Comparison of ENCODE assay signal across 9 mouse cellular contexts in genomic region chr8:84970913-84971312, GRCm38 (mm10). TPM values are rescaled to one million over a fixed set of nuclear protein-coding genes. Genes with fewer than 3 reads are reported as not detected.
DNase-seq lines count a peak whose midpoint lies in the region; ATAC-seq lines count a peak whose summit lies in the region.
"Had no signal": no experiment of that assay in that cellular context is flagged by ENCODE, and none has a peak within 500 bp of the region (broad histone marks: within the 10 kb centered on the region; RNA-seq: fewer than 3 reads in every experiment).

No protein-coding gene starts in this region.

- intact Hi-C loops in heart, postnatal 14 days (cut with DNase I): no loop called here
- intact Hi-C loops in left cerebral cortex, postnatal 25 days (cut with DNase I): no loop called here
- intact Hi-C loops in gastrocnemius, postnatal 14 days (cut with DNase I; ENCODE audit: low total_unique reads): no loop called here

- H3K36me3 ChIP-seq in heart, embryonic 12.5 days: peaks cover 45% of the 10 kb centered on the region
- H3K36me3 ChIP-seq in hindbrain, embryonic 15.5 days: peaks cover 34% of the 10 kb centered on the region
- peaks cover 22% of the 10 kb centered on the region for H3K36me3 ChIP-seq in midbrain, embryonic 15.5 days (replicated peaks)

- peak overlapping the region; percentile 93 for H3K9ac ChIP-seq in heart, embryonic 12.5 days
- H3K9ac ChIP-seq in hindbrain, embryonic 15.5 days: peak overlapping the region; percentile 82
- H3K9ac ChIP-seq in midbrain, embryonic 15.5 days: peak overlapping the region; percentile 84

- no peaks in the 10 kb centered on the region for H3K27me3 ChIP-seq in heart, embryonic 12.5 days (replicated peaks)
- no peaks in the 10 kb centered on the region for H3K27me3 ChIP-seq in hindbrain, embryonic 15.5 days
- no peaks in the 10 kb centered on the region for H3K27me3 ChIP-seq in midbrain, embryonic 15.5 days (replicated peaks)

- DNase-seq in heart, postnatal 14 days: no peak
- no peak for DNase-seq in left cerebral cortex, postnatal 25 days (ENCODE audit: low spot score in 2 of 2)
- no peak for DNase-seq in lung, postnatal 25 days (ENCODE audit: low spot score)
- no peak for DNase-seq in gastrocnemius, postnatal 14 days

- H3K4me1 ChIP-seq in heart, embryonic 12.5 days (replicated peaks): peaks cover 44% of the 10 kb centered on the region
- peaks cover 8% of the 10 kb centered on the region; the same call in 1 of the 2 replicates for H3K4me1 ChIP-seq in brown adipose tissue, adult 24 weeks (ENCODE audit: control insufficient read depth, insufficient read depth, insufficient read length, low read length)
- H3K4me1 ChIP-seq in hindbrain, embryonic 15.5 days (replicated peaks): peaks cover 52% of the 10 kb centered on the region
- peaks cover 54% of the 10 kb centered on the region for H3K4me1 ChIP-seq in midbrain, embryonic 15.5 days

- WGBS in heart, embryonic 12.5 days: 30% methylated on average over 5 of the region's 5 CpGs
- 66% methylated on average over 5 of the region's 5 CpGs for WGBS in hindbrain, embryonic 15.5 days
- WGBS in midbrain, embryonic 15.5 days: 53% methylated on average over 5 of the region's 5 CpGs

- peak; percentile 77 for ATAC-seq in heart, embryonic 12.5 days (ENCODE audit: insufficient number of reproducible peaks, low FRiP score)
- ATAC-seq in hindbrain, embryonic 15.5 days (ENCODE audit: low FRiP score, low read depth): no peak
- ATAC-seq in midbrain, embryonic 15.5 days (replicated peaks): no peak

- H3K27ac ChIP-seq in heart, embryonic 12.5 days (ENCODE audit: poor library complexity, severe bottlenecking): peak overlapping the region; percentile 84
- H3K27ac ChIP-seq in brown adipose tissue, adult 24 weeks (replicated peaks; ENCODE audit: low read depth, low read length): no peak overlapping the region
- no peak overlapping the region for H3K27ac ChIP-seq in hindbrain, embryonic 15.5 days (replicated peaks)
- peak overlapping the region; percentile 78 for H3K27ac ChIP-seq in midbrain, embryonic 15.5 days

- no peaks in the 10 kb centered on the region for H3K9me3 ChIP-seq in heart, embryonic 12.5 days (replicated peaks)
- H3K9me3 ChIP-seq in hindbrain, embryonic 15.5 days: no peaks in the 10 kb centered on the region
- no peaks in the 10 kb centered on the region for H3K9me3 ChIP-seq in midbrain, embryonic 15.5 days

- H3K4me3 ChIP-seq in heart, embryonic 12.5 days: peak overlapping the region; percentile 85
- H3K4me3 ChIP-seq in brown adipose tissue, adult 24 weeks (ENCODE audit: insufficient read depth, low read depth, low read length): peak overlapping the region; percentile 87
- peak overlapping the region; percentile 69 for H3K4me3 ChIP-seq in hindbrain, embryonic 15.5 days
- H3K4me3 ChIP-seq in midbrain, embryonic 15.5 days: peak overlapping the region; percentile 71

- peak overlapping the region; percentile 96 for H3K4me2 ChIP-seq in heart, embryonic 12.5 days
- H3K4me2 ChIP-seq in hindbrain, embryonic 15.5 days: peak overlapping the region; percentile 72
- H3K4me2 ChIP-seq in midbrain, embryonic 15.5 days: peak overlapping the region; percentile 94

RNA-seq across cellular contexts. Expression of gene Rnaseh2a, which starts 1.3 kb away (rescaled TPM):
- polyA plus RNA-seq in heart, embryonic 12.5 days (2016; fragmentation: Nextera tagmentation; extraction: Ambion mirVana): 77.1 and 79.0 TPM in 2 replicates
- 10 to 100 TPM; 39.7 to 50.7 TPM for total RNA-seq in heart, postnatal 14 days (2021)
- polyA plus RNA-seq in brown adipose tissue, adult 24 weeks (2012; ENCODE audit: insufficient read depth, insufficient read length, missing spikeins): 26.6 and 28.5 TPM in 2 replicates
- 54.2 and 59.8 TPM in 2 replicates for polyA plus RNA-seq in hindbrain, embryonic 15.5 days (2015; fragmentation: Nextera tagmentation; extraction: Ambion mirVana)
- 54.2 and 54.7 TPM in 2 replicates for polyA plus RNA-seq in midbrain, embryonic 15.5 days (2015; fragmentation: Nextera tagmentation; extraction: Ambion mirVana)
- total RNA-seq in left cerebral cortex, postnatal 25 days (2021): 10 to 100 TPM; 40.7 to 42.2 TPM
- total RNA-seq in gastrocnemius, postnatal 14 days (2021): 10 to 100 TPM; 22.6 to 28.4 TPM

RNA-seq across cellular contexts. Expression of gene Prdx2, which starts 1.5 kb away (rescaled TPM):
- polyA plus RNA-seq in heart, embryonic 12.5 days (2016; fragmentation: Nextera tagmentation; extraction: Ambion mirVana): 638 and 672 TPM in 2 replicates
- 100 to 1,000 TPM; 627 to 727 TPM for total RNA-seq in heart, postnatal 14 days (2021)
- 387 and 425 TPM in 2 replicates for polyA plus RNA-seq in brown adipose tissue, adult 24 weeks (2012; ENCODE audit: insufficient read depth, insufficient read length, missing spikeins)
- 1,124 and 1,185 TPM in 2 replicates for polyA plus RNA-seq in hindbrain, embryonic 15.5 days (2015; fragmentation: Nextera tagmentation; extraction: Ambion mirVana)
- polyA plus RNA-seq in midbrain, embryonic 15.5 days (2015; fragmentation: Nextera tagmentation; extraction: Ambion mirVana): 1,276 and 1,344 TPM in 2 replicates
- 100 to 1,000 TPM; 340 to 356 TPM for total RNA-seq in left cerebral cortex, postnatal 25 days (2021)
- 100 to 1,000 TPM; 224 to 248 TPM for total RNA-seq in gastrocnemius, postnatal 14 days (2021)

RNA-seq across cellular contexts. Expression of gene Gm49661, which starts 1.7 kb away (rescaled TPM):
- not detected in 2 replicates for polyA plus RNA-seq in heart, embryonic 12.5 days (2016; fragmentation: Nextera tagmentation; extraction: Ambion mirVana)
- total RNA-seq in heart, postnatal 14 days (2021): 1 to 10 TPM; 1.1 to 2.7 TPM
- polyA plus RNA-seq in brown adipose tissue, adult 24 weeks (2012; ENCODE audit: insufficient read depth, insufficient read length, missing spikeins): not detected in 2 replicates
- polyA plus RNA-seq in hindbrain, embryonic 15.5 days (2015; fragmentation: Nextera tagmentation; extraction: Ambion mirVana): not detected in 2 replicates
- not detected in 2 replicates for polyA plus RNA-seq in midbrain, embryonic 15.5 days (2015; fragmentation: Nextera tagmentation; extraction: Ambion mirVana)
- 1 to 10 TPM in 1 of 2 experiments, not detected in 1; 3.5 TPM for total RNA-seq in left cerebral cortex, postnatal 25 days (2021)
- not detected for total RNA-seq in gastrocnemius, postnatal 14 days (2021)
- polyA plus RNA-seq: frontal cortex, adult 2 months had no signal

RNA-seq across cellular contexts. Expression of gene Junb, which starts 7.6 kb away (rescaled TPM):
- polyA plus RNA-seq in heart, embryonic 12.5 days (2016; fragmentation: Nextera tagmentation; extraction: Ambion mirVana): 11.9 and 13.2 TPM in 2 replicates
- 10 to 100 TPM; 11.2 to 13.9 TPM for total RNA-seq in heart, postnatal 14 days (2021)
- polyA plus RNA-seq in brown adipose tissue, adult 24 weeks (2012; ENCODE audit: insufficient read depth, insufficient read length, missing spikeins): 15.4 and 47.7 TPM in 2 replicates
- polyA plus RNA-seq in hindbrain, embryonic 15.5 days (2015; fragmentation: Nextera tagmentation; extraction: Ambion mirVana): 6.3 and 6.8 TPM in 2 replicates
- 5.5 and 6.8 TPM in 2 replicates for polyA plus RNA-seq in midbrain, embryonic 15.5 days (2015; fragmentation: Nextera tagmentation; extraction: Ambion mirVana)
- total RNA-seq in left cerebral cortex, postnatal 25 days (2021): 10 to 100 TPM; 73.3 to 85.1 TPM
- 1 to 10 TPM; 6.2 to 6.3 TPM for total RNA-seq in gastrocnemius, postnatal 14 days (2021)

RNA-seq across cellular contexts. Expression of gene Hook2, which starts 19.5 kb away (rescaled TPM):
- polyA plus RNA-seq in heart, embryonic 12.5 days (2016; fragmentation: Nextera tagmentation; extraction: Ambion mirVana): 7.2 and 7.7 TPM in 2 replicates
- total RNA-seq in heart, postnatal 14 days (2021): 1 to 10 TPM; 1.6 to 2.0 TPM
- 1.1 and 1.6 TPM in 2 replicates for polyA plus RNA-seq in brown adipose tissue, adult 24 weeks (2012; ENCODE audit: insufficient read depth, insufficient read length, missing spikeins)
- 34.0 and 37.3 TPM in 2 replicates for polyA plus RNA-seq in hindbrain, embryonic 15.5 days (2015; fragmentation: Nextera tagmentation; extraction: Ambion mirVana)
- polyA plus RNA-seq in midbrain, embryonic 15.5 days (2015; fragmentation: Nextera tagmentation; extraction: Ambion mirVana): 38.9 and 41.1 TPM in 2 replicates
- total RNA-seq in left cerebral cortex, postnatal 25 days (2021): 1 to 10 TPM; 7.2 to 8.5 TPM
- total RNA-seq in gastrocnemius, postnatal 14 days (2021): 1 to 10 TPM; 1.4 to 1.5 TPM

Comparison
In these comparisons a context has a peak if more than half of its experiments do, and no peak if none do; other contexts are left out.
1. H3K27ac ChIP-seq: peak in heart, embryonic 12.5 days (single experiment) and midbrain, embryonic 15.5 days (single experiment); none in brown adipose tissue, adult 24 weeks (single experiment) and hindbrain, embryonic 15.5 days (single experiment).
2. Peak in every context shown above with its lines, with median percentiles within 50 percentile points of each other: H3K4me2 ChIP-seq, H3K4me3 ChIP-seq and H3K9ac ChIP-seq.